Mouse (Mus musculus): ENCODE results near the gene Ccr10. TPM values are rescaled to one million over a fixed set of nuclear protein-coding genes. Genes with fewer than 3 reads are reported as not detected.
"Not testable (repeated sequence)": the region's sequence is repeated elsewhere in the genome, so short reads cannot be mapped to it uniquely, and the experiment has no call there.

The Ccr10 gene
- total and polyA plus RNA-seq, 3 experiments = 0.14 TPM; not detected in 2

DNA sequence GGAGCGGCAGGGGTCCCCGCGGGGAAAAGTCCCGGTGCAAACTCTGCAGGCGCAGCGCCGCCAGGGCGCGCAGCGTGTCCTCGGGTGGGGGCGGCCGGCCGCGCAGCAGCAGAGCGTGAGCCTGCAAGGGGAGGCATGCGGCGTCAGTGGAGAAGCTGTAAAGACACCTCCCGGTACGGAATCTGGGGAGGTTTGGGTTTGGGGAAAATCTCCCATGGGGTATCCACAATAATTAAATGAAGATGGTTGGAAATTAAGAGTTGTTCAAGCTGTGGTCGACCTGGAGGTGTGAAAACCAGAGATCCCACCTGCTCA, 10.9 kb downstream of the Ccr10 start:
- intact Hi-C loops (cut with DNase I) = no loop called here
- Histone ChIP-seq H3K4me3 (no peak overlapping the region), H3K27me3 (ENCODE audit: control insufficient read depth, insufficient read depth, low read length) (no peaks in the 10 kb centered on the region), H3K9ac (ENCODE audit: low read depth, low read length) (no peak overlapping the region), H3K27ac (no peak overlapping the region), H3K79me2 (replicated peaks; ENCODE audit: control insufficient read depth, insufficient read depth, low read length) (no peaks in the 10 kb centered on the region), H3K36me3 (ENCODE audit: control insufficient read depth, insufficient read depth, low read length) (peaks cover 12% of the 10 kb centered on the region), H3K4me1 (ENCODE audit: control insufficient read depth, insufficient read depth, low read length) (peaks cover 11% of the 10 kb centered on the region)
- no peak for TF ChIP-seq CTCF (IDR thresholded peaks at IDR 0.05)
- TF ChIP-seq POLR2A (IDR thresholded peaks at IDR 0.05; ENCODE audit: insufficient read depth, low read depth, low read length) = no peak
- 81% methylated on average over 21 of the region's 21 CpGs for WGBS
- DNase-seq = peak in 1 of 2 experiments; percentile 6

DNA sequence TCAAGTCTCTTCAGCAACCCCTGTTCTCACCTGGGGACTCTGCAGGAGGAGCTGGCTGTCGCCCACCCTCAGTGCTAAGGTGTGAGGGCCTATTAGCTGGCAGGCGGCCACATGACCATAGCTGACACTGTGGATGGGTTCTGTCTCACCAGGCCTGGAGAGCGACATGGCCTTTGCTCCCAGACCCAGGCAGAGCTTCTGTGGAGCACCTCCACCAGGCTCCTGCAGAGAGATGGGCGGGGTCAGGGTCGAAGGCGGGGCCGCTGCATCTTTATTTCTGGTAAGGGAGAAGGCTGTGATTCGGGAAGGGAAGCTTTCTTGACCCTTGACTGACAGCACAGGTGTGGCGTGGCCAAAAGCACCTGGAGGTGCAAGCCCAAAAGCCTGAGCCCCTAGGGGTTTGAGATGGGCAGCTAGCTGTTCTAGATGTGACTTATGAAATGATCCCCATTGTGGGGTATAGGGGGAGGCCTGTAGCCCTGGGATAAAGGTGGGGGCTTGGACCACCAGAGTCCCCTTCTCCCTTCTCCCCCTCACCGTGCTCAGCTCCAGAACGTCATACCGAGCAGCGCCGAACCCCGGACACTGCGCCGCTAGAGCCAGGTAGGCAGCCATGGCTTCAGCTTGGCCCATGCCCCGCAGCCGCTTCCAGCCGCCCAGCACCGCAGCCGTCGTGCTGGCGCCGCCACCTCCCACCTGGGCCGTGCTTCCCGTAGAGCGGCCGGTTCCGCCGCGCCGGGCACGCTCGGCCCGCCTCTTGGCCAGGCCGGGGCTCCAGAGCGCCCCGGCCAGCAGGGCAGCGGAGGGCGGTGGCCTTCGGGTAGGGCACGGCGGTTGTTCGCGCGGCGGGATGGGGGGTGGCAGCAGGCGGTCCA, 11.5 kb downstream of the Ccr10 start:
- WGBS = 78% methylated on average over 49 of the region's 49 CpGs
- TF ChIP-seq EP300 (IDR thresholded peaks at IDR 0.05; ENCODE audit: insufficient read depth, low read depth, low read length) (no peak), POLR2A (IDR thresholded peaks at IDR 0.05; ENCODE audit: insufficient read depth, low read depth, low read length) (no peak), CTCF (IDR thresholded peaks at IDR 0.05) (no peak)
- intact Hi-C loops (cut with DNase I) = no loop called here
- Histone ChIP-seq H3K4me3 (no peak overlapping the region), H3K79me2 (replicated peaks; ENCODE audit: control insufficient read depth, insufficient read depth, low read length) (no peaks in the 10 kb centered on the region), H3K4me1 (ENCODE audit: control insufficient read depth, insufficient read depth, low read length) (peaks cover 11% of the 10 kb centered on the region), H3K27me3 (ENCODE audit: control insufficient read depth, insufficient read depth, low read length) (no peaks in the 10 kb centered on the region), H3K9ac (ENCODE audit: low read depth, low read length) (no peak overlapping the region), H3K27ac (peak overlapping the region; percentile 79), H3K36me3 (ENCODE audit: control insufficient read depth, insufficient read depth, low read length) (peaks cover 10% of the 10 kb centered on the region)
- DNase-seq = peak in 1 of 2 experiments; percentile 18

DNA sequence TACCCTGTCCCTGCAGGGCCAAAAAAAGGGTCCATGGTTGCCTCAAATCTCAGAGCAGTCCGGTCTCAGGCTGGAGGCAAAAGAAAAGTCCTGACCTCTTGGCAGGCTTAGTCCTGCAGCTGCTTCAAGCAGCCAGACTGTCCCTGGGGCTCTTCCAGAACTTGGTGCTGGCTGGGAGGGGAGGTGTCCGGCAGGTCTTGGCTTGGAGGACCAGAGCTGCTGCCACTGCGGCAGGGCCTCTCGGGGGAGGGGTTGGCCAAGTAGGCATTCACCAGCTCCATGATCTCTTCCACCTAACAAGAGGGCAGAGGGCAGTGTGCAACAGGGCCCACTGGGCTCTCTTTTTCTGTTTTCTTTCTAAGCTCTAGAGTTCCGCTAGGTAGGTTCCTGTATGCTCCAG, 12.5 kb downstream of the Ccr10 start:
- peak overlapping the region; percentile 79 for H3K27ac ChIP-seq
- 36% methylated on average over 5 of the region's 5 CpGs for WGBS
- H3K4me3 ChIP-seq = no peak overlapping the region
- no peaks in the 10 kb centered on the region for H3K79me2 ChIP-seq (replicated peaks; ENCODE audit: control insufficient read depth, insufficient read depth, low read length)
- DNase-seq = peak; percentile 78 to 89
- intact Hi-C loops (cut with DNase I) = no loop called here
- H3K4me1 ChIP-seq (ENCODE audit: control insufficient read depth, insufficient read depth, low read length) = peaks cover 9% of the 10 kb centered on the region
- no peaks in the 10 kb centered on the region for H3K27me3 ChIP-seq (ENCODE audit: control insufficient read depth, insufficient read depth, low read length)
- H3K9ac ChIP-seq (ENCODE audit: low read depth, low read length) = no peak overlapping the region
- no peak for TF ChIP-seq CTCF (IDR thresholded peaks at IDR 0.05)
- peak; percentile 6; the same call in 1 of the 2 replicates for TF ChIP-seq POLR2A (IDR thresholded peaks at IDR 0.05; ENCODE audit: insufficient read depth, low read depth, low read length)
- 0 out of 2 replicates have a peak, but pooled peaks have one; percentile 49 for TF ChIP-seq EP300 (IDR thresholded peaks at IDR 0.05; ENCODE audit: insufficient read depth, low read depth, low read length)
- peaks cover 10% of the 10 kb centered on the region for H3K36me3 ChIP-seq (ENCODE audit: control insufficient read depth, insufficient read depth, low read length)

DNA sequence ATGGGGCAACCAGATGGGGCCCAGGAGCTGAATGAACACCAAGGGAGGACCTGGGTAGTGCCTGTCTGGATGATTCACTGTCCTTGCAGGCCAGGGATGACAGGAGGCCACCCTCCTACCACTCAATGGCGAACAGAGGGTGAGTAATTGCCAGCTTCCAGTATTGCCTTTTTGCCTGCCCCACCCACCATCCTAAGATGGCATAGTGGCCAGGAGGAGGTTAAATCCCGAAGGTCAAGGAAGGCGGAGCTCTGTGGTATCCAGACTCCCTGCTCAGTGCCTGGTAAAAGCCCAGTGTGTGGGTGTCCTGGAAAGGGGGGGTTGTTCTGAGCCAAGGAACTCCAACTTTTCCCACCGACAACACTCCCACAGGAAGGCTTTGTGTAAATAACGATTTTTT, 12.9 kb downstream of the Ccr10 start:
- Histone ChIP-seq H3K36me3 (ENCODE audit: control insufficient read depth, insufficient read depth, low read length) (peaks cover 10% of the 10 kb centered on the region), H3K4me3 (no peak overlapping the region), H3K27me3 (ENCODE audit: control insufficient read depth, insufficient read depth, low read length) (no peaks in the 10 kb centered on the region), H3K4me1 (ENCODE audit: control insufficient read depth, insufficient read depth, low read length) (peaks cover 9% of the 10 kb centered on the region), H3K9ac (ENCODE audit: low read depth, low read length) (no peak overlapping the region), H3K79me2 (replicated peaks; ENCODE audit: control insufficient read depth, insufficient read depth, low read length) (no peaks in the 10 kb centered on the region), H3K27ac (peak overlapping the region; percentile 79)
- 53% methylated on average over 5 of the region's 5 CpGs for WGBS
- intact Hi-C loops (cut with DNase I) = no loop called here
- DNase-seq = no peak
- TF ChIP-seq EP300 (IDR thresholded peaks at IDR 0.05; ENCODE audit: insufficient read depth, low read depth, low read length) (no peak), CTCF (IDR thresholded peaks at IDR 0.05) (no peak), POLR2A (IDR thresholded peaks at IDR 0.05; ENCODE audit: insufficient read depth, low read depth, low read length) (no peak)

DNA sequence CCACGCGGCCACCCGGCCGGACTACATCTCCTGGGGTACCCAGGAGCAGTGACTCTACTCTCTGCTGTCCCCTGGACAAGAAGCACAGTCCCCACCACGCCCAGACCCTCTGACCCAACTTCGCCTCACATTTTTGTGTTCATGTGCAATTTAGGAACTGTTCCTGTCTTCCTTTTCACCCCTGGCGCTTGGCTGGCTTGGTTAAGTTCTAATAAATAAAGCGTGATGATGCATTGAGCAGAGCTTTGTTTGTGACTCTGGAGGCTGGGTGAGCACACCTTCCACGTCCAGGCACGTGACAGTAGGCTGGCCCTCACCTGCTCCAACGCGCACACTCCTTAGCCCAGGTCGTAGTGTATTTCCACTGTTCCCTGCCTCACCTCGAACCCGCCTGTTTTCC, 13.7 kb downstream of the Ccr10 start:
- intact Hi-C loops (cut with DNase I) = no loop called here
- Histone ChIP-seq H3K27me3 (ENCODE audit: control insufficient read depth, insufficient read depth, low read length) (no peaks in the 10 kb centered on the region), H3K27ac (no peak overlapping the region)

DNA sequence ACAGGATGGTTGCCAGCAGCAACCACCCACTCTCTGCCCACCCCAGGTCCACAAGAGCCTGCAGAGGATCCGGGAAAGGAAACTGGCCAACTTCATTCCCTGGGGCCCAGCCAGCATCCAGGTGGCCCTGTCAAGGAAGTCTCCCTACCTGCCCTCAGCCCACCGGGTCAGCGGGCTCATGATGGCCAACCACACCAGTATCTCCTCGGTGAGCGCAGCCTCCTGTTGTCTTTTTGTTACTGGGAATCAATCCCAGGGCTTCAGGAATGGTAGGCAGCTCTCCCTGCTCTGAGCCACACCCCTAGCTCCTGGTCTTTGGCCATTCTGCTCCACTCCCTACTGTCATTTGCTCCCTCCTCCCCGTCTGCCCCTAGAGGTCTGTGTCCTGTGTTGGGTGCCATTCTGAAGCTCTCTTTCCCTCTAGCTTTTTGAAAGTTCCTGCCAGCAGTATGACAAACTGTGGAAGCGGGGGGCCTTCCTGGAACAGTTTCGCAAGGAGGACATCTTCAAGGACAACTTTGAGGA, 14.2 kb downstream of the Ccr10 start:
- H3K36me3 ChIP-seq (ENCODE audit: control insufficient read depth, insufficient read depth, low read length); H3K27ac ChIP-seq; H3K27me3 ChIP-seq (ENCODE audit: control insufficient read depth, insufficient read depth, low read length); H3K79me2 ChIP-seq (replicated peaks; ENCODE audit: control insufficient read depth, insufficient read depth, low read length); H3K9ac ChIP-seq (ENCODE audit: low read depth, low read length); intact Hi-C loops (cut with DNase I); H3K4me3 ChIP-seq: not testable (repeated sequence)
- peaks cover 10% of the 10 kb centered on the region for H3K4me1 ChIP-seq (ENCODE audit: control insufficient read depth, insufficient read depth, low read length)
- 74% methylated on average over 8 of the region's 8 CpGs for WGBS
- peak in 1 of 2 experiments; percentile 5 for DNase-seq

More for the DNA sequence above, 13.7 kb downstream of the Ccr10 start:
- Histone ChIP-seq H3K9ac (ENCODE audit: low read depth, low read length) (no peak overlapping the region), H3K4me1 (ENCODE audit: control insufficient read depth, insufficient read depth, low read length) (peaks cover 9% of the 10 kb centered on the region), H3K79me2 (replicated peaks; ENCODE audit: control insufficient read depth, insufficient read depth, low read length) (no peaks in the 10 kb centered on the region), H3K36me3 (ENCODE audit: control insufficient read depth, insufficient read depth, low read length) (peaks cover 10% of the 10 kb centered on the region), H3K4me3 (no peak overlapping the region)
- DNase-seq = peak in 1 of 2 experiments; percentile 3
- 95% methylated on average over 15 of the region's 15 CpGs for WGBS
- no peak for TF ChIP-seq POLR2A (IDR thresholded peaks at IDR 0.05; ENCODE audit: insufficient read depth, low read depth, low read length)
- no peak for TF ChIP-seq EP300 (IDR thresholded peaks at IDR 0.05; ENCODE audit: insufficient read depth, low read depth, low read length)
- no peak for TF ChIP-seq CTCF (IDR thresholded peaks at IDR 0.05)

GRCm38 (mm10) chr11:101160151-101160550, 15.1 kb downstream of the Ccr10 start:
- H3K4me3 ChIP-seq; H3K79me2 ChIP-seq (replicated peaks; ENCODE audit: control insufficient read depth, insufficient read depth, low read length); H3K27me3 ChIP-seq (ENCODE audit: control insufficient read depth, insufficient read depth, low read length); H3K27ac ChIP-seq; DNase-seq; H3K36me3 ChIP-seq (ENCODE audit: control insufficient read depth, insufficient read depth, low read length); H3K9ac ChIP-seq (ENCODE audit: low read depth, low read length); intact Hi-C loops (cut with DNase I): not testable (repeated sequence)
- 66% methylated on average over 10 of the region's 10 CpGs for WGBS
- H3K4me1 ChIP-seq (ENCODE audit: control insufficient read depth, insufficient read depth, low read length) = peaks cover 10% of the 10 kb centered on the region

Measured in heart, adult 2 months (tissue).